Mouse (Mus musculus): Measurements from ENCODE around the gene Hadhb.
"Not testable (repeated sequence)": the region's sequence is repeated elsewhere in the genome, so short reads cannot be mapped to it uniquely, and the experiment has no call there.

The Hadhb gene

GRCm38 (mm10) chr5:30175811-30176210 lies 20.8 kb downstream of the Hadhb start:
- no peak for DNase-seq (ENCODE audit: low spot score)

GRCm38 (mm10) chr5:30187687-30188485 lies 32.8 kb downstream of the Hadhb start:
- DNase-seq (ENCODE audit: low spot score): no peak

GRCm38 (mm10) chr5:30192452-30192851 lies 37.4 kb downstream of the Hadhb start:
- no peak for DNase-seq (ENCODE audit: low spot score)

GRCm38 (mm10) chr5:30195340-30195739 lies 40.3 kb downstream of the Hadhb start:
- no peak for DNase-seq (ENCODE audit: low spot score)

- no peak for DNase-seq (ENCODE audit: low spot score)
Measured at GRCm38 (mm10) chr5:30198257-30198656, 43.2 kb downstream of the Hadhb start.

- no peak for DNase-seq (ENCODE audit: low spot score)
Measured at GRCm38 (mm10) chr5:30201521-30201920, 46.5 kb downstream of the Hadhb start.

DNA sequence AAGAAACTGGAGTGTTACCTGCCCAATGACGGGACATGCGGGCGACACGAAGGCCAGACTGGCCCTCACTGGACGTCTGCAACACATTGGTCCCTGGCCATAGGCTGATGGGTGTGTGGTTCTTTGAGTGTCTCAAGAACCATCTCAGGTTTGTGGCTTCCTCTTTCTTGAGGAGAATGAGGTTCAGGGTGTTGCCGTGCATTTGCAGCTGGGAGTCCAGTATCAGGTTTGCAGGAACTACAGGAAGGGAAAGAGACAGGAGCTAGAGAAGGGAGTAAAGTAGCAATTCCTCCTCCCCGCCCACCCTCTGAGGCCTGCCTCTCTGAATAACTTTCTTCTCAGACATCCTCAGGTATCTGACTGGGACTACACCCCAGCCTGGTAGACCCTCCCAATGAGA lies 47.2 kb downstream of the Hadhb start:
- no peak for DNase-seq (ENCODE audit: low spot score)

DNA sequence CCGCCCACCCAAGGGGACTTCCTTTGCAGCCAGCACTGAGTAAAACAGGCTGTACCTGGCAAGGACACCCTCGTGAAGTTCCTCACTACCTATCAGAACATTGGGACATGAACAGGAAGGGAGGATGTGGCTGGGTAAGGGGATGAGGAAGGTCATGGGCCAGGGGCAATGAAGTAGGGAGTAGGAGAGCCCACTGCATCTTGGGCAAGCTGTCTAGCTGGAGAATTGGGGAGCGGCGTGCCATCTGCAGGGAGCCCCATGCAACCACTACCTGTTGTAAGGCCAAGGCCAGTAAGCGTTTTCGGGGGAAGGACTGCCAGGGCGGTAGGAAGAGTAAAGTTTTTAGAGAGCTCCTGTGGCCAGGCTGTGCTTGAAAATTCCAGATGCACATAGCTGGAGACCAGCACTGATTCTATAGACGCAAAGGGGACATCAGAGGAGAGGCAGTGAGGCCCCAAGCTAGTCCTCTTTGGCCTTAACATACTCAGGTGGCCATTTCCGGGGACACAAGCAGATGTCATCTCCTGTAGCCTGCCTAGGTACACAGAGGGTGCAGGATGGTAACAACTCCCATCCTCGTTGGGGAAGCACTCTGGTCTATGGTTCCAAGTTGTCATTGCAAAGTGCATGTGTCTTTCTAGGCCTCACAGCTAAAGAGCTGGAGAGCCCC lies 48.3 kb downstream of the Hadhb start:
- DNase-seq (ENCODE audit: low spot score): no peak

GRCm38 (mm10) chr5:30204441-30204840 lies 49.4 kb downstream of the Hadhb start:
- DNase-seq (ENCODE audit: low spot score): no peak

GRCm38 (mm10) chr5:30205034-30205433 lies 50.0 kb downstream of the Hadhb start:
- DNase-seq (ENCODE audit: low spot score): no peak

DNA sequence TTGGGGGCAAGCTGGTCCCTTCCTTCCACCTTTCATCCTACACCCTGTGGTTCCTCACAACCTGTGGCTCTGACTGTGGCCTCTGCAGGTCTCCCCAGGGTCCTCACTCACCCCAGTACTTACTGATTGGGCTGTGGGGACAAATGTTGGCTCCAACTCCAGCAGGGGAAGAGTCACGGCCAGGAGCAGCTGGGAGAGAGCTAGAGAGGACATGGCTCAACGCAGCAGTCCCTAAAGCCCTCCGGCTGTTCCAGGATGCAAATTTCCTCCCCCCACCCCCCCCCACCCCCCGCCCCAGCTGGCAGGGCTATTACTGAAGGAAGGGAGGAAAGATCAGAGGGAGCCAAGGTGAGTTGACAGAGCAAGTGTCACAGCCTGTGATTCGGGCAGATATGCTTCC lies 50.4 kb downstream of the Hadhb start, which contains the start of gene Adgrf3:
Gene Adgrf3 (minus strand): TSS at position 230 of the 400 bp plus-strand sequence.
- DNase-seq (ENCODE audit: low spot score): no peak

- DNase-seq (ENCODE audit: low spot score): no peak
Measured at GRCm38 (mm10) chr5:30207276-30207675, 52.2 kb downstream of the Hadhb start.

DNA sequence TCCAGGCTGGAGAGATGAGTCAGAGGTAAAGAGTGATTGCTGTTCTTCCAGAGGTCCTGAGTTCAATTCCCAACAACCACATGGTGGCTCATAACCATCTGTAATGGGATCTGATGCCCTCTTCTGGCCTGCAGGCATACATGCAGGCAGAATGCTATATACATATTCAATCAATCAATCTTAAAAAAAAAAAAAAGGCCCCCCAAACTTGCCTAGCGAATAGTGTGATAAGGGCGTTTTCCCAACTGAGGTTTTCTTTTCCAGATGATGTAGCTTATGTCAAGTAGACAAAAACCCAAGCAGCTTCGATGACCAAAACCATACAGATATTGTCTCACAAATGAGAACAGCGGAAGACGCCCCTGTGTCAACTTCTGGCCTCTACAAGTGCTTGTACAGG lies 55.7 kb downstream of the Hadhb start:
- not testable (repeated sequence) for DNase-seq (ENCODE audit: low spot score)

- DNase-seq (ENCODE audit: low spot score): no peak
Measured at GRCm38 (mm10) chr5:30214889-30215288, 59.8 kb downstream of the Hadhb start.

DNA sequence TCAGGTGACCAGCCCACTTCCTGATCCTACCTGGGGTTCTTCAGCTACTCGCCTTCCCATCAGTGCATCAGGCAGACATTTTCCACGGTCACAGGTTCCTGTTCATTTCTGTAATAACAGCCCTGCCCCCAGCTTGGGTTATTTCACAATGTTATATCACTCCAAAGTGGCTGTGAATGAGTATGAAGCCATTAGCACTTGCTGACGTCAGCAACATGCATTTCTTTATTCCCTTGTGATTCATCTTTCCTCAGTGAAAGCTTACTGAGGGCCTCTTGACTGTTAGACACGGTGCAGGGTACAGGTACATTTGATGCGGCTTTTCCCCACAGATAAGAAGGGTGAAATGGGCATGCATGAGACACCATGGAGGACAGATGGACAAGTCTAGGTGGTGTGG lies 60.9 kb downstream of the Hadhb start:
- DNase-seq (ENCODE audit: low spot score): no peak

- DNase-seq (ENCODE audit: low spot score): no peak
Measured at GRCm38 (mm10) chr5:30219715-30220114, 64.7 kb downstream of the Hadhb start.

GRCm38 (mm10) chr5:30220666-30221065 lies 65.6 kb downstream of the Hadhb start:
- DNase-seq (ENCODE audit: low spot score): no peak

- no peak for DNase-seq (ENCODE audit: low spot score)
Measured at GRCm38 (mm10) chr5:30222681-30223080, 67.6 kb downstream of the Hadhb start.

- no peak for DNase-seq (ENCODE audit: low spot score)
Measured at GRCm38 (mm10) chr5:30230901-30231300, 75.9 kb downstream of the Hadhb start.

DNA sequence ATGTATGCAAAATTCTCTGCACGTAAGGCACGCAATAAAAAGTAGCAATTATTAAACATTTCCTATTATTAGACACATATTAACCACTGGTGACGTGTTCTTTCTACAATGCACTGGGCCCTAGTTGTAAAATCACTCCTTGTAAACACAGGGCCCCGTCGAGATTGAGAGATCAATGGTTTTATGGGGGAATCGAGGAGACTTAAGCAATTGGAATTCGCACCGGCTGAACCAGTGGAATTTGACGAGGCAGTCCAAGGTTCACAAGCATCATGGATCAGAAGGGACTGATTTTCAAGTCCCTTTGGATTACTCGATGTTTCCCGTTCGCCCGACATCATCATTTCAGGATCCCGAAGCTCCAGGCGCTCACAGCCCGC lies 76.8 kb downstream of the Hadhb start:
- no peak for DNase-seq (ENCODE audit: low spot score)

GRCm38 (mm10) chr5:30232271-30232971 lies 77.4 kb downstream of the Hadhb start, which contains the start of gene Selenoi:
Gene Selenoi, plus strand, starts transcription at chr5:30232581.
- DNase-seq (ENCODE audit: low spot score): peak; percentile 98

DNA sequence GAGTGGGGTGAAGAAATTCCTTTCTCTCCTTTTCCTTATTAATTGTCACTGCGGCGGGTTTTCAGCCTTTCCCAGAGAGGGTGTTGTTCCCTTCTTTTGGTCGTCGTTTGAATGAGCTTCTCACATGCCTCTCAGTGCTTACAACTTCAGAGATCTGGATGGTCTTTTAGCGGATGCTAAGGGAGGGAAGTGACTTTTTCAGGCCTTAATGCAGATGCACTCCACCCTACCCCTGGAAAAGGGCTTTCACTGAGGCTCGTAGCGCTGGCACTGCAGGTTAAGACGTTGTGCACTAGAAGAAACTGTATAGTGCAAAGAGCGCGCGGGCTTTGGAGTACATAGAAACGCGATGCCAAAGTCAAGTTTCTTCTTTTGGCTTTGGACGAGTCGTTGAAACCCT lies 78.0 kb downstream of the Hadhb start:
- peak; percentile 16 for DNase-seq (ENCODE audit: low spot score)

- no peak for DNase-seq (ENCODE audit: low spot score)
Measured at GRCm38 (mm10) chr5:30233979-30234378, 78.9 kb downstream of the Hadhb start.
